Mouse (Mus musculus): ENCODE results near the gene 1700013F07Rik. TPM values are rescaled to one million over a fixed set of nuclear protein-coding genes. Genes with fewer than 3 reads are reported as not detected.

Gene 1700013F07Rik
- 2.0 TPM for polyA plus RNA-seq (2014; fragmentation: Illumina TruSeq; extraction: RNeasy Lipid Tissue Mini Kit (QIAGEN cat#74804))

DNA sequence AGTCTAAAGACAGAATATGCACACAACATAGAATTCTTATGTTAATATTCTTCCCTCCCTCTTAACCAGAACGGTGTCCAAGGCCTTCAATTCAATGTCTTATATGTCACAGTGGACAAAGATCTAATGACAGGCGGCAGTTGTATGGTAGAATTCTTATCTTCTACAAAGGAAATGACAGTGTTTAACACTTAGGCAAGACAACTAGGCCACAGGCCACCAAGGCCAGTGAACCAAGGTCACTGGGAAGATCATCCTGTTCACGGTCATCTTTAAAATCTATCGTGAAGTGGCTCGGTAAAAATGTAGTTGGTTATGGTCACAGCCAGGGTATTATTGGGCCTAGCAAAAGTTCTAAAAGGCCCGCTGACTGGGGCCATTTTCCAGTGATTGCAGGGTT lies at the start of gene 1700013F07Rik:
Gene 1700013F07Rik (plus strand): TSS at position 200 of the 400 bp plus-strand sequence.

DNA sequence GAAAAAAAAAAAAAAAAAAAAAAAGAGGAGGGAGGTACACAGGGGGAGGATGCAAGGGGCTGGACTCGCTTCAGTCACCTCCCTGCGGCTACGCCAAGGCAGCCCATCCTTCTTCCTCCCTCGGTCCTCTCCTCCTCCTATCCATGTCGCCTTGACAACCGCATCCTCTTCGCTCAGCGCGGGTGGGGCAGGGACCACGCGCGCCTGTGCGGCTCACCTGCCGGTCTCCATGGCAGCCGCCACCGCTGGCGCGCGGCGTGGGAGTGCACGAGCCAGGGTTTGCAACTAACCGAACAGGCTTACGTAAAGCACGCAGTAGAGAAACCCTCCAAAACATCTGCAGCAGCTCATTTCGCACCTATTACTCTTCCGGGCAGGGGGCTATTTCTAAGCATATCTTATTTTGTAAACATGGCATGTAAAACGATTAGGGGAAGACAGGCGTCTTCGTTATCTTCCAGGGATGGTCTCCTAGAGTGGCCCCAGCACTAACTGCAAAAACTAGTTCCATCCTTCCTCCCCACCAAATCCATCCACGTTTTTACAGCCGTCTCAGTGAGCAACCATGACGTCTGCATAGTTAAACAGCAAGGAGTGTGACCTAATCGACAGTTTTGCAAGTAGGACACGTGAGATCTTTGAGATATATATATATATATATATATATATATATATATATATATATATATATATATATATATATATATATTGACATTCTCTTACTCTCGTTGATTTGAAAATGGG lies 2.7 kb downstream of the 1700013F07Rik start, which contains the start of gene 5330417C22Rik:
Gene 5330417C22Rik (minus strand): TSS at position 20 of the 744 bp plus-strand sequence.

DNA sequence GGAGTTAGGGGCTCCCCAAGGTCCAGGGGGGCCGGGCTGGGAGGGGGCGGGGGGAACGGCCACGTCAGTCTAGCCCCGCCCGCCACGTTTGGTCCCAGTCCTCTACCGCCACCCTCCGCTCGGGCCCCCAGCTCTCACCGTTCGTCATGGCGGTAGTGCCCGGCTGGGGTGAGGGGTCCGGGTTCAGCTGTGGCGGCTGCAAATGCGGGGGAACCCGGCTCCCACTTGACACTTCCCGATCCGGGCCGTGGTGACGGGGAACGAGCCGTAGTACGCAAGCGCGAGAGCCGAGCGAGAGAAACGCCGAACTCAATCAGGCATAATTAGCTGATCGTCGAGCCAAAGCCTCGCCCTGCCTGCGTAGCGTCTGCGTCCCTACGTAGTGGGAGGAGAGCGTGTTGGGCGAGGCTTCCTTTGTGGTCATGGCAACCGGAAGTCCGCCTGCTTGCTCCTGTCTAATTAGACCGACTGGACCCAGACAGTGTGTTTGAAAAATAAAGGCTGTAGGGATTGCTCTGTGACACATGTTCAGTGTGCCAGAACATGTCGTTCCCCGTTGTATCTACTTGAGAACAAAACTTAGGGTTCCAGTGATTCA lies 28.3 kb downstream of the 1700013F07Rik start, which contains the start of gene Tmem167b:
Gene Tmem167b (minus strand): TSS at position 334 of the 598 bp plus-strand sequence.

DNA sequence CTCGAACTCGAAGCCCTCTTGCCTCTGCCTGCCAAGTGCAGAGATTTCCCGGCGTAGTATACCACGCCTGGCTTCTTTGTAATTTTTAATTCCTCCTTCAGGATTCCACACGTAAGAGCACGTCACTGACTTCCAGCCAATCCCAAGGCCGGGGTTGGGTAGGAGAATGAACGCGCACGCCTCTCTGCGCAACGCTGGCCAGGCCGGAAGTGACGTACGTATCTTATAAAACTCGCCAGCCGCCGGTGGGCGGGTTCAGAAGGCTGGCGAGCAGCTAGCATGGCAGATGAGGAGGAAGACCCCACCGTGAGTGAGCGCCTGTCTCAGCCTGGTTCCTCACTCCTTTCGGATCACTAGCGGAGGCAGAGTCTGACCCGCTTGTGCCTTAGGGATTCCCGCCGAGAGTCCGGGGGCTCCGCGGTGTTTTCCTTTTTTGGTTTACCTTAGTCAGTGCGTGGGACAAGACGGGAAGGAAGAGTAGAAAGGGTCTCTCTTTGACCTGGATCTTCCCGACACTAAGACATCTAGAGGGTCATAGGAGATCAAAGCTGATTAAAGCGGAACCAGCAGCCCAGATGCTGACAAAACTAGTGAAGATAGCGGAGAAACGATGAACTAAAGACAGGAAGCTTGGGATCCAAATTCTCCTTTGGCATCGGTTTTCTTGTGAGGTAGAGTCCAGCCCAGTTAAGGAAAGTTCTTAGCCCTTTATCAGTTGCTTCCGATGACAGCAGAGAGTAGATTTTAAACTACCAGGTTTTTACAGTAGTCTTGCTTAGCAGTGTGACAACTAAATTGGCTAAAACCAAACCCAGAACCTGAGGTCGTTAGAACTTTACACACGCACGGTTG lies 37.7 kb downstream of the 1700013F07Rik start, which contains the start of gene Taf13:
Gene Taf13 (plus strand): TSS at position 256 of the 852 bp plus-strand sequence.

DNA sequence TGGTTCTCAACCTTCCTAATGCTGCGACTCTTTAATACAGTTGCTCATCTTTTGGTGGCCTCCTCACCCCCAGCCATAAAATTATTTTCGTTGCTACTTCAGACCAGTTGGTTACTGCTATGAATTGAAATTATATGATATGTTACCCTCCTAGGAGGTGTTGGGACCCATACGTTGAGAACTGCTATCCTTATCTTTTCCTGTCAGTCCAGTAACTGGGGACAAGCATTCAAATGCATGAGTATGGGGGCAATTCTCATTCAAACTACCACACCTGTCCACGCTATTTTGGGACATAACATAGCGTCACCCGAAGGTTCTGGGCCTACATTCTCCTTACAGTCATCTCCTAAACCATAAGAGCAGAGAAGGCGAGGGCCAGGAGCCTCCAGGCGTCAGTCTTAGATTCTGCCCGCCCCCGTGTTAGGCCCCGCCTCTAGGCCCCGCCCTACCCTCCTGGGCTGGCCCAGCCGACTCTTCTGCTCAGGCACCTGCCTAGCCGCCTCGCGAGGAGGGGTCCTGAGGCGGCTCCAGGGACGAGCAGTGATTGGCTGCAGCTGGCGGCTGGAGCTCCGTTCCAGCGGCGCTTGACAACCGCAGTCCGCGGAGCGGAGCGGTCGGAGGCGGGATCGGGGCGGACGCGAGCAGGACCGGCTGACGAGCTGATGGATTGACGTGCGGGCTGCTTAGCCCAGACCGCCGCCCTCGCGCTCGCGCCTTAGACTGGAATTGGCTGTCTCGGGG lies 57.0 kb downstream of the 1700013F07Rik start, which contains the start of gene Wdr47:
Gene Wdr47 (plus strand): TSS at position 494 of the 744 bp plus-strand sequence.

Other genes with a start within 250 kb of the 1700013F07Rik start
- gene Mybphl, start 169.2 kb upstream of the 1700013F07Rik start, polyA plus RNA-seq (2014; fragmentation: Illumina TruSeq; extraction: RNeasy Lipid Tissue Mini Kit (QIAGEN cat#74804)) = not detected
- gene Psrc1, start 150.3 kb upstream of the 1700013F07Rik start, polyA plus RNA-seq (2014; fragmentation: Illumina TruSeq; extraction: RNeasy Lipid Tissue Mini Kit (QIAGEN cat#74804)) = 1.4 TPM
- gene Celsr2, start 118.6 kb upstream of the 1700013F07Rik start, polyA plus RNA-seq (2014; fragmentation: Illumina TruSeq; extraction: RNeasy Lipid Tissue Mini Kit (QIAGEN cat#74804)) = 0.54 TPM
- 13.7 TPM for gene Sars, start 88.9 kb upstream of the 1700013F07Rik start, polyA plus RNA-seq (2014; fragmentation: Illumina TruSeq; extraction: RNeasy Lipid Tissue Mini Kit (QIAGEN cat#74804))
- 1.7 TPM for gene 5330417C22Rik, start 2.4 kb downstream of the 1700013F07Rik start, polyA plus RNA-seq (2014; fragmentation: Illumina TruSeq; extraction: RNeasy Lipid Tissue Mini Kit (QIAGEN cat#74804))
- 102 TPM for gene Tmem167b, start 28.3 kb downstream of the 1700013F07Rik start, polyA plus RNA-seq (2014; fragmentation: Illumina TruSeq; extraction: RNeasy Lipid Tissue Mini Kit (QIAGEN cat#74804))
- 69.2 TPM for gene Taf13, start 37.5 kb downstream of the 1700013F07Rik start, polyA plus RNA-seq (2014; fragmentation: Illumina TruSeq; extraction: RNeasy Lipid Tissue Mini Kit (QIAGEN cat#74804))
- 46.2 TPM for gene Wdr47, start 57.1 kb downstream of the 1700013F07Rik start, polyA plus RNA-seq (2014; fragmentation: Illumina TruSeq; extraction: RNeasy Lipid Tissue Mini Kit (QIAGEN cat#74804))
- gene Clcc1, start 119.8 kb downstream of the 1700013F07Rik start, polyA plus RNA-seq (2014; fragmentation: Illumina TruSeq; extraction: RNeasy Lipid Tissue Mini Kit (QIAGEN cat#74804)) = 46.4 TPM
- 13.9 TPM for gene Gpsm2, start 188.2 kb downstream of the 1700013F07Rik start, polyA plus RNA-seq (2014; fragmentation: Illumina TruSeq; extraction: RNeasy Lipid Tissue Mini Kit (QIAGEN cat#74804))
- gene Aknad1, start 205.5 kb downstream of the 1700013F07Rik start, polyA plus RNA-seq (2014; fragmentation: Illumina TruSeq; extraction: RNeasy Lipid Tissue Mini Kit (QIAGEN cat#74804)) = 2.4 TPM

Data from ovary, adult 10 weeks (tissue).